Mouse (Mus musculus) adrenal gland, adult 18-20 months (tissue): Measurements from ENCODE around the gene Zfp568. TPM values are rescaled to one million over a fixed set of nuclear protein-coding genes. Genes with fewer than 3 reads are reported as not detected.
"Not testable (repeated sequence)": the region's sequence is repeated elsewhere in the genome, so short reads cannot be mapped to it uniquely, and the experiment has no call there.

Source experiments
- DNase-seq, 2 experiments: peaks; one replicate each; pipeline ENCODE4 v3.0.0; 2021 to 2022; ENCODE audit warnings: low spot score in 2 of 2
- long read RNA-seq, 2 experiments: library from polyadenylated mRNA; stranded (forward); transcript quantifications; one replicate each; pipeline ENCODE4 v2.0.0; 2021
- total RNA-seq, 2 experiments: library from RNA; stranded (reverse); gene quantifications; 1 replicate in 1 of 2; 2 replicates in 1 of 2; pipeline ENCODE4 v1.2.3; 2021

Zfp568 gene
- total RNA-seq: 10 to 100 TPM in 1 of 2 experiments, 1 to 10 TPM in 1; 8.9 to 10.6 TPM
- long read RNA-seq, experiment 1, partial matches to known transcripts: 0 of 3 reads
- long read RNA-seq, experiment 1, other reads (novel, unspliced or antisense): 3 of 3 reads
- long read RNA-seq, experiment 2, partial matches to known transcripts: 0 of 3 reads
- long read RNA-seq, experiment 2, other reads (novel, unspliced or antisense): 3 of 3 reads

- peak; percentile 86 to 88 for DNase-seq
These were observed at the start of gene Zfp568 for GRCm38 (mm10) chr7:29983690-29984380. TSS of gene Zfp568 (plus strand) at chr7:29983955.

GRCm38 (mm10) chr7:29938856-29939255 is 44.9 kb upstream of the Zfp568 start:
- no peak for DNase-seq

DNA sequence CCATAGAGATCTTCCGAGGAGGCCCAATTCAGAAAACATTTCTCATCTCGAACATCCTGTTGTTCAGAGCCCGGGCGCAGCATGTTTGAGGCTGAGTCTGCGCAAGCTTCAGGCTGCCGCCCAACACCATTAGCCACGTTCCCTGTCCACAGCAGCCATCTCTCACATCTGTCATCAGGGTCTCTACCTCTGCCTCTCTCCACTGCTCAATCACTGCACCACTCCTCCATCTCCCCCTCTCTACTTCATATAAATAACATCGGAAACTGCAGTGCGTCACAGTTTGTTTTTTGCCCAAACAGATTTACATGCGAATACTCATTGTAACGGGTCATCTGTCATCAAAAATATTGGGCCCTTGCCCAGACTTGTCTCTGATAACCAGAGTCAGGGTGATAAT is 42.7 kb upstream of the Zfp568 start:
- DNase-seq: no peak

GRCm38 (mm10) chr7:29942740-29943139 is 41.0 kb upstream of the Zfp568 start:
- no peak for DNase-seq

DNA sequence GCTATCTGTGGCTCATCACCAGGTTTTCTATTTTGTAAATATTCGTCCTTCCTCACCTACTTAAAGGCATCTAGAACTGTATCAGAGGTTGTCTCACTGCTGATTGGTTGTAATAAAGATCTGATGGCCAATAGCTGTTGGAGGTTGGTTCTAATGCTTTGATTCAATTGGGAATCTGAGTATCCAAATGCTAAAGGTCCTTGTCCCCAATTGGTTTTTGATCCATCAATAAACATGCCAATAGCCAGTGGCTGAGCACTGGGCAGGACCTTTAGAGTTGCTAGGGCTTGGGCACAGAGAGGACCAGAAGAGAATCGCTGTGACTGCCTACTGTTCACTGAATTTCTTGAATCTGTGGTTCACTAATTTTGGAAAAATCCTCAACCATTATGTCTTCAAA is 40.0 kb upstream of the Zfp568 start:
- no peak for DNase-seq

GRCm38 (mm10) chr7:29944201-29944600 is 39.6 kb upstream of the Zfp568 start:
- no peak for DNase-seq

DNA sequence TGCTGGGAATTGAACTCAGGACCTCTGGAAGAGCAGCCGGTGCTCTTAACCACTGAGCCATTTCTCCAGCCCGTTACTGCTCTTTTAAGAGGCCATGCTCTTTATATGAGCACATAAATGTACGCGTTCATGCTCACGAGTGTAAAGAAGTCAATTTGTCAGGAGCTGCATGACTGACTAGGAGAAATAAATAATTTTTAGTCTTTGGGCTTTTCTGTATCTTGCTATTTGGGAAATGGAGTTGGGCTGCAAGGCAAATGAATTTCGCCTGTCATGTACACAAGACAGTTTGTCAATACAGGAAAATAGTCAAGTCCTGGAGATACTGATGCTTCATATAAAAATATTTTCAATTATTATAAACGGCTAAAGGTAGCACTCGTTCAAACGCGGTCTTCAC is 30.7 kb upstream of the Zfp568 start:
- DNase-seq: no peak

DNA sequence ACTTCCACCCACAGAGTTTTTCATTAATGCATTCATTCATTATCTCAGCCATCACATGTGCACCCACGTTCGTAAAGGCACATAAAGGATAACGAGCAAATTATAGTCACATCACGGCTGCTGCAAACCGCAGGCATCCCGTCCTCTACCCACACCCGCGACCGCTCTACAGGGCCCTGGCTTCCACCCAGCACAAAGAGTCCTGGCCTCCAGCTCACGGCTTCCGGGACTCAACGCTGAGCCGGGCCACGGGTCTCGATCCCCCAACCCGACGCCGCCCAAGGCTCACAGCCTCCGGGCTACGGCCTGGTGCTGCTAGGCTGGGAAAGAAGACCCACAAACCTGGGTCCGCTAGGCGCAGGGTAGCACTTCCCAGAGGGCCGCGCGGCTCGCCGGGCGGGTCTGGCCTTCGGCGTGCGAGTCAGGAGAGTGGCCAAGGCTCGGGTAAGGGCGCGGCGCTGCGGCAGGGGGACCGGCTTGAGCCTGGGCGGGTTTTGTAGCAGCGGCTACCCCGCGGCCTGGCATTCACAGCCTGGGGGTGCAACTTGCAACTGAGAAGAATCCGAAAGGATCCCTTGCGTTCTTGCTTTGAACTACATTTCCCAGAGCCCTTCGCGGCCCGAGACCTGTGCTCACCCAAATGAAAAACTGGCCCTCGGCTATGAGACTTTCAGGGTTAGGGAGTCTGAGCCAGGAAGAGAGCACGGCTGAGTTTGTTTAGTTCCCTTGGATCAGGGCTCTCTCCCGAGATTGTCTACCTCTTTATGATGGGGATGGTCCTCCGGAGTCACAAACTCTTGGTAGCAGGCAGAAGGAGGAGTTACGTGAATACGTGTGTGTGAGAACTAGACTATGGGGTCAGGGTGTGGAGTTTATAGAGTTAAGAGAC is 30.0 kb upstream of the Zfp568 start, which contains the start of gene Zfp74:
Gene Zfp74, minus strand, starts transcription at position 577 of the 889 bp plus-strand sequence.
- peak; percentile 64 to 76 for DNase-seq

DNA sequence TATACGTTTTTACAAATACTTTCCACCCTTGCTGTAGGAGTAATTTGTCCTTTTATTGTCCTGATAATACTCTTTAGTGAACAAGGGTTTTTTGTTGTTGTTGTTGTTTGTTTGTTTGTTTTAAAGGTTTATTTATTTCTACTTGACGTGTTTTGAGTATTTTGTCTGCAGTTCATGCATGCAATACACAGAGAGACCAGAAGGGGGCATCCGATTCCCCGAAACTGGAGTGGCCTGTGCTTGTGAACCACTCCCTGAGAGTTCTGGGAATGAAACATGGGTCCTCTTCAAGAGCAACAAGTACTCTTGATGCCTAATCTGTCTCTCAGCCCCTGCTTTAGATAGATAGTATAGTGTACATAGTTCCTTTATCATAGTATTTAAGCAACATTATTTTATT is 29.0 kb upstream of the Zfp568 start:
- peak; percentile 28 to 34 for DNase-seq

GRCm38 (mm10) chr7:29956257-29956656 is 27.5 kb upstream of the Zfp568 start:
- no peak for DNase-seq

GRCm38 (mm10) chr7:29958125-29958724 is 25.5 kb upstream of the Zfp568 start:
- no peak for DNase-seq

GRCm38 (mm10) chr7:29959004-29959403 is 24.8 kb upstream of the Zfp568 start:
- no peak for DNase-seq

DNA sequence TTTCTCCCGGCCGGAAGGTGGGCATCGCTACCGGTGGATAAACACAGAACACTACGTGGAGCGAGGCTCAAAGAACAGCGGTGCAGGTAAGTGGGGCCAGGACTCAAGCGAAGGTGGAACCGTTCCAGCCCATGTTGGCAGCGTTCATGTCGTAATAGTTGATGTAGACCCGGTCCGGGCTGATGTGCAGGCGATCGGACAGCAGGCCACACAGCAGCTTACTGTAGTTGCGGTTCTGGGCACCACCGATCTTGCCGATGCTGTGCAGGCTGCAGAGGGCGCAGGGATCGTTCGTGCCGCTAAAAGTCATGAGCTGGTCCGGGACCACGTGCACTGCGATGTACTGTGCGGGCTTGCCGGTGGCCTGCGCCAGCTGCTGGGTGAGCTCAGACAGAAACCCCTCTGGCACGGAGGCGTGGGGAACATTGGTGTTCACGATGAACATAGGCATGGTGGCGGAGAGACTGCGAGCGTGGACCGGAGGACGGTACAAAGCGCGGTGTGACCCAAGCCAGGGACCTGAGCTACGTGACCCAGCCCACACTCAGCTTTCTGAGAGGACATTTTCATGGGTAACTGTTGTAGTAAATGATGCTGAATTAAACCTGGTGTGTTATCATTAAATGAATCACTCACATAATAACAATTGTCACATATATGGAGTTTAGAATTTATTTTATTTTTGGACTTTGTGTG is 18.5 kb upstream of the Zfp568 start:
- not testable (repeated sequence) for DNase-seq

DNA sequence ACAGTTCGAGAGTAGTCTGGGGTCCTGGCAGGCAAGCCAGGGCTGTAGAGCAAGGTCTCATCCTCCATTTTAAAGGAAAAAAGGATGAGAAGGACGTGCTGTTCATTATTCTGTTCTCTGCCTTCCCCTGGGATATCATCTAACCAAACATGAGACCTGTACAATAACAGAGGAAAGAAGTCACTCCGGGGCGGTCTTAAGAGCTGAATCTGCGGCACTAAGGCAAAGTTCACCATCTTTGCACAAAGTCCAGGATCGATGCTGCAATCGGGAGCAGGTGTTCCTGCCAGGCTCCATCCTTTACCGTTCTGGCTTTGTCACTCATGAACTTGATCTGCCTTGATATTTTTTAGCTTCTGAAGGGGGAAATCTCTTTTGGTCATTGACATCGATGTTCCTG is 13.1 kb upstream of the Zfp568 start:
- DNase-seq: no peak

- no peak for DNase-seq
These were observed 3.0 kb upstream of the Zfp568 start for GRCm38 (mm10) chr7:29980761-29981160.

- DNase-seq: no peak
These were observed 2.3 kb upstream of the Zfp568 start for GRCm38 (mm10) chr7:29981455-29981854.

GRCm38 (mm10) chr7:29981860-29982259 is 1.9 kb upstream of the Zfp568 start:
- DNase-seq: no peak

DNA sequence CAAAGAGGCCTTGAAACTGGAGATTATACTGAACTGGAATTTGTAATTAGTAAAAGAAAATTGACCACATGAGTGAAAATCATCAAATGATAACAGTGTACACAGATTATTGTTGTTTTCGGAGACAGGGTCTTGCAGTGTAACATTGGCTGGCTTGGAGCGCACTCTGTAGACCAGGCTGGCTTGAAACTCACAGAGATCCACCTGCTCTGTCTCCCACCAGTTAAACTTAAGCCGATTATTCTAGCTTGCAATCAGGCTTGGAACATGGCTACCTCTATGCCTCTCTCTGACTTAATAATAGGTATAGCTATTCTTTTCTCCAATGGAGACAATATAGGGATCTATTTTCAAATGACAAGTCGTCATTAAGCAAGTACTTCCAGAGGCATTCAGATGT is 1.4 kb upstream of the Zfp568 start:
- no peak for DNase-seq

GRCm38 (mm10) chr7:29982931-29983330 is 824 bp upstream of the Zfp568 start:
- peak; percentile 2 to 23 for DNase-seq

DNA sequence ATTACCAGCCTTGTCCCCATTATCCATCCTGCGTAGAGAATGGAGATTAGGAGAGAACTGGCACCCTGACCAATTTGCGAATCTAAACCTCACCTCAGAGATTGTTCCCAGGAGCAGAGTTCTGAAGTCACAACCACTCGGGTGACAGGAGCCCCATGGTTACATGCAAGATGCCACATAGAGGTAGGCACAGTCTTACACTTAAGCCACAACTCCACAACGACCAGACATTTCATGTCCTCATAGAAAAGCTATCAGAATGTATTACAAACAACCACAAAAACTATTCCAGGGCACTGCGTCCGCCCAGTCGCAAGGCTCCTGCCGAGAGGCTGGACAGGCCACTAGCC is 440 bp upstream of the Zfp568 start:
- no peak for DNase-seq

DNA sequence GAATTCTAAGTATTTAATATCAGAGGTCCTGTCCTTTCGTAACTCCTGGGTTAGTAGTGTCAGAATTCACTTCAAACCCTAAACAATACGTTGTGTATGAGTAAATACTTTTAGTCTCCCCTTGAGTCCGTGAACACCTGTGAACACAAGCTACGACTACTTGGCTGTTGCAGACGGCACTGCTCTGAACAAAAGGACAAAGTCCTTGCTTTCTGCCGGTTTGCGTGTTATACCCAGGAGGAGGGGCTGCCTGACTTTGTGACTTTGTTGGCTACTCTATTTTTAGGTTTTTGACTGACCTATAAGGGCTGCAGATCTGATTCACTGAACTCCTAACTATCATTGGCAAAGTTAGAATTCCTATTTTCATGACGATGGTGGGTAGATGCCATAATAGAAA is 2.3 kb downstream of the Zfp568 start:
- DNase-seq: no peak
